Mouse (Mus musculus) thymus, adult 2 months (tissue): ENCODE measurements around the gene Hibadh. TPM values are rescaled to one million over a fixed set of nuclear protein-coding genes. Genes with fewer than 3 reads are reported as not detected.

Experiments used
- DNase-seq: peaks from one replicate; pipeline ENCODE4 v3.0.0; 2021
- H3K27ac ChIP-seq: fragments of 200-500 bp; 2 replicates; pipeline ENCODE4 v1.5.1; 2012; ENCODE audit warnings: low read length, control low read depth; ENCODE audit not compliant: control insufficient read depth, insufficient read depth
- H3K27me3 ChIP-seq: fragments of 200-500 bp; 2 replicates; pipeline ENCODE4 v1.6.1; 2012; ENCODE audit warnings: mild to moderate bottlenecking, low read length, moderate library complexity, mixed read lengths; ENCODE audit not compliant: control insufficient read depth, insufficient read depth
- H3K36me3 ChIP-seq: fragments of 200-500 bp; 2 replicates; pipeline ENCODE4 v1.6.1; 2012; ENCODE audit warnings: mild to moderate bottlenecking, low read length, moderate library complexity; ENCODE audit not compliant: control insufficient read depth, insufficient read depth
- H3K4me1 ChIP-seq: fragments of 200-500 bp; replicated peaks from 2 replicates; pipeline ENCODE4 v1.6.1; 2012; ENCODE audit warnings: low read length; ENCODE audit not compliant: control insufficient read depth, insufficient read depth
- H3K4me3 ChIP-seq: fragments of 200-500 bp; 2 replicates; pipeline ENCODE4 v1.5.1; 2012; ENCODE audit warnings: mild to moderate bottlenecking, low read length, control low read depth, moderate library complexity; ENCODE audit not compliant: control insufficient read depth, insufficient read depth
- CTCF ChIP-seq: fragments of 200-500 bp; IDR thresholded peaks from 2 replicates; pipeline ENCODE4 v1.5.1; 2012; ENCODE audit warnings: mild to moderate bottlenecking, control low read depth, low read length, moderate library complexity, borderline replicate concordance; ENCODE audit not compliant: control insufficient read depth, poor library complexity, insufficient read depth; ENCODE audit errors: extremely low read depth
- POLR2A ChIP-seq: fragments of 200-500 bp; IDR thresholded peaks from 2 replicates; pipeline ENCODE4 v1.6.1; 2012; ENCODE audit warnings: mild to moderate bottlenecking, low read length, control low read depth, moderate library complexity; ENCODE audit not compliant: control insufficient read depth, poor library complexity, insufficient read depth; ENCODE audit errors: extremely low read depth
- WGBS: fragments of 180-500 bp; shearing (Covaris S2); methylation state at CpG from one replicate; pipeline ENCODE4 v1.1.7; 2018; 5-methylcytosine and 5-hydroxymethylcytosine counted together
- polyA plus RNA-seq: library from polyadenylated mRNA; depleted of rRNA; stranded (reverse); fragments of >200 nt; gene quantifications from 2 replicates; pipeline ENCODE4 v1.2.3, GENCODE M21; 2012

Hibadh gene
- polyA plus RNA-seq, 1 experiment = 66.5 TPM

DNA sequence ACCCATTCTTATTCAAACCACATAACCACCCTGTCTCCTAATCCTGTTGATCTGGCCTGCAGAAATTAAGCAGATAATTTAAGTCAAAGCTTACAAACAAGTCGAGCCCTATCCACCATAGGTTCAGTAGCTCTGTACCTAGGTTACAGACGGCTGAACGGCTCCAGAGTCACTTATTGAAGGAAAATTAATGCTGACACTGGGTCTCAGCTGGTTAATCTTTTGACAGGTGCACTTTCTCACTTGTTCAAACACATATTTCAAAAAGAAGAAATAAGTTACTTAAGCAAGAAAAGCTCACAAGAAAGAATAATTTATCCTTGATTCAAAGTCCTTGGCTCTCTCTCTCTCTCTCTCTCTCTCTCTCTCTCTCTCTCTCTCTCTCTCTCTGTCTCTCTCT, 81.1 kb downstream of the Hibadh start:
- Histone ChIP-seq H3K36me3 (peaks cover 20% of the 10 kb centered on the region), H3K4me3 (no peak overlapping the region), H3K4me1 (no peaks in the 10 kb centered on the region), H3K27ac (no peak overlapping the region), H3K27me3 (no peaks in the 10 kb centered on the region)
- 96% methylated on average over 3 of the region's 3 CpGs for WGBS
- no peak for DNase-seq
- no peak for TF ChIP-seq POLR2A
- TF ChIP-seq CTCF = no peak

DNA sequence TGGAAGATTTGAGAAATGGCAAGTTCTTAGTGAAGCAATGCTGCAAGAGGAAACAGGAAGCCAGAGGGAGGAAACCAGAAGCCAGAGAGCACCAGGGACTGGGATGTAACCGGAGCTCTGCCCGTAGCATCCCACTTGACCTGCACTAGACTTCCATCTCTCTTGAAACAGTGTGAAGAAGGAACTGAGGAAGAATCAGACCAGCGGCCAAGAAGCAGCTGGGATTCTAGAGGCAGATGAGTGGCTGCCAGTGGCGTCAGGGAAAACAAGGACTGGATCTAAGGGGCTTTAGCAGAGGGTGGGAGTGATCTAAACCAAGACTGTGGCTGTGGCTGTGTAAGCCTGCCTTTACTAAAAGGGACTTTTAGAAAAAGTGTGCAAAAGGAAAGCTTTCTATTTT, 95.8 kb downstream of the Hibadh start:
- WGBS = 72% methylated on average over 4 of the region's 4 CpGs
- Histone ChIP-seq H3K27me3 (no peaks in the 10 kb centered on the region), H3K27ac (no peak overlapping the region), H3K36me3 (peaks cover 29% of the 10 kb centered on the region), H3K4me3 (no peak overlapping the region), H3K4me1 (no peaks in the 10 kb centered on the region)
- DNase-seq = no peak
- TF ChIP-seq POLR2A = no peak
- TF ChIP-seq CTCF = no peak

DNA sequence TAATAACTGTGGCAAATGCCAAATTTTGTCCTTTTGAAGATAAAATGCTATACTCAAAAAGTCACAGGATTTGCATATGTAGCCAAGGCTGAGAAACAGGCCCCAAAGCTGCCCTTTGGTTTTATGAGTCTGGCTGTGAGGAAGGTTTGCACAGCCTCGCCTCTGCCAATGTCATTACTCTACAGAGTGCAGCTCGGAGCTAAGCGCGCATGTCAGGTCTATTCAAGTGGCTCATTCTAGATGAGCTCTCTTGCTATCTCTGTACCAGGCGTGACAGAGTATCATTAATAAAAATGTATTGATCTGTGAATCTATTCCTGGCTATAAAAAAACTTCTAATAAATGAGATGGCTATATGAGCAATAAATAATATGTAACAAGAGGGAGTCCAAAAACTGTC, 97.7 kb downstream of the Hibadh start:
- 98% methylated on average over 5 of the region's 5 CpGs for WGBS
- Histone ChIP-seq H3K4me3 (no peak overlapping the region), H3K27ac (no peak overlapping the region), H3K27me3 (no peaks in the 10 kb centered on the region), H3K36me3 (peaks cover 19% of the 10 kb centered on the region), H3K4me1 (no peaks in the 10 kb centered on the region)
- DNase-seq = no peak
- TF ChIP-seq CTCF = no peak
- TF ChIP-seq POLR2A = no peak

DNA sequence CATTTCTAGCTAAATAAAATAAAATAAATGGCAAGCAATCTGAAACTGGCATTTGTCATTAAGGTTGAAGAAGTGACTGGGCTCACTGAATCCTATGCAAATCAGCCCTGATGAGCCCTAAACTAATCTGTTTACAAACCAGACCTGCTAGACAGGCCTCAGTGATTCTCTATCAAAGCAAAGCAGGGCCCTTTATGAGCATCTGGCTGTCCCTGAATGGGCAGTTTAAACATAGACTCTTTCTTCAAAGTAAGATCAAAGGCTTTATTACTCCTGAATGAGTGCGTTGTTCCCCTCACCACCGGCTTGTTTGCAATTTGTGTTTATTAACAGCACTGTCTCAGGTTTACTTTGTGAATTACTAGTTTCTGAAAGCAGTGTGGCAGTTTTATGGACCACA, 100.3 kb downstream of the Hibadh start:
- Histone ChIP-seq H3K36me3 (peaks cover 3% of the 10 kb centered on the region; the same call in 1 of the 2 replicates), H3K27me3 (no peaks in the 10 kb centered on the region), H3K27ac (no peak overlapping the region), H3K4me3 (no peak overlapping the region), H3K4me1 (no peaks in the 10 kb centered on the region)
- no peak for DNase-seq
- WGBS = 85% methylated on average over 2 of the region's 2 CpGs
- TF ChIP-seq POLR2A (no peak), CTCF (no peak)

DNA sequence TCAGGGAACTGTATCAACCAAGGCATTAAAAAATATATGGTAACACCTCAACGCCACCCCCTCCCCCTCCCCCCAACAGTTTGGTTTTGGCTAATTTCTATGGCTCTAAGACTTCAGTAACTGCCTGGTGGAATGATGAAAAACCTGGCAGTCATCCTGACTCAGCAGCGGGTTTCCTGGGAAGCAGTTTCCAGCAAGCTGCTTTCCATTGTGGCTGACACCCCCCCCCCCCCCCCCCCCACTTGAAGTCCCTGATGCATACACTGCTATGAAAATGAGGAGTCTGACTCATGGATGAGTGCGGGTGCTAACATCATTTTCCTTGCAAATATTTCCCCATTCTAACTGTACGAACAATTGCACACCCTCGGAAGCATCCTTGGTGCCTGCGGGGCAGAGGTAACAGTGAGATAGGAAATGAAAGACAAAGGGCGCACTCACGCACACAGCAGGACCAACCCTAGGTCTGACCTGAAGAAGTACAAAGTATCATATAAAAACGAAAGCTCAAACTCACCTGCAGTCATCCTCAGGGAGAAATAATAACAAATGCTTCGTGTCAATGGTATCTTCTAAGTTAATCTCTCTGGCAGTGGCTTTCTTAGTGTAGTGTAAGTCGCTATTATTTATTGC, 105.0 kb downstream of the Hibadh start:
- no peak for DNase-seq
- H3K27ac ChIP-seq = no peak overlapping the region
- H3K4me3 ChIP-seq = no peak overlapping the region
- H3K4me1 ChIP-seq = no peaks in the 10 kb centered on the region
- WGBS = 94% methylated on average over 11 of the region's 11 CpGs
- TF ChIP-seq POLR2A (no peak), CTCF (no peak)
- H3K36me3 ChIP-seq = no peaks in the 10 kb centered on the region
- H3K27me3 ChIP-seq = no peaks in the 10 kb centered on the region

DNA sequence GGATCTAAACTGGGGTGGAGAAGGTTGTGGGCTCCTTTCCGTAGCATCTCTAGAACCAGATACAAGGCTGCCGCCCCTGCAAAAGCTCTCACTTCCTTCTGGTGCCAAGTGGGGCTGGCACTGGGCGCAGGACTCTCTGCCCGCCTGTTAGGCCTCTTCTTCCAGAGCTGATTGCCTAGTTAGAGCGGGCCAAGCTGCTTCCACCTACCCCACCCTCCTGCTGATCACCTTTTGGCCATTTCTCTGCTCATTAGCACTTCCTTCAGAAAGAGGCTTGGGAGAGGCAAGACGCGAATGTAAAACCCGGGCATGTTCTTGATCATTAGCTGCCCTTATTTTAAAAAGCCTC, 108.1 kb downstream of the Hibadh start:
- WGBS = 95% methylated on average over 8 of the region's 8 CpGs
- TF ChIP-seq CTCF (no peak), POLR2A (no peak)

More for the DNA sequence above, 108.1 kb downstream of the Hibadh start:
- no peak for DNase-seq
- no peaks in the 10 kb centered on the region for H3K27me3 ChIP-seq
- no peaks in the 10 kb centered on the region for H3K36me3 ChIP-seq
- H3K27ac ChIP-seq = no peak overlapping the region
- H3K4me1 ChIP-seq = no peaks in the 10 kb centered on the region
- H3K4me3 ChIP-seq = no peak overlapping the region
